Mouse (Mus musculus) forebrain, embryonic 16.5 days (tissue): ENCODE measurements around the gene Abl2. TPM values are rescaled to one million over a fixed set of nuclear protein-coding genes. Genes with fewer than 3 reads are reported as not detected.
"Not testable (repeated sequence)": the region's sequence is repeated elsewhere in the genome, so short reads cannot be mapped to it uniquely, and the experiment has no call there.

Experiments used
- ATAC-seq: fragments of 200-750 bp; cut with Nextera tagmentation; 2 replicates; pipeline ENCODE4 v1.8.0; 2017; ENCODE audit warnings: mild to moderate bottlenecking, moderate library complexity
- H3K27ac ChIP-seq: fragments of 300-500 bp; sonication (generic); 2 replicates; pipeline ENCODE4 v1.5.1; 2014; ENCODE audit warnings: low read length, control low read depth
- H3K27me3 ChIP-seq: fragments of 300-500 bp; sonication (generic); replicated peaks from 2 replicates; pipeline ENCODE4 v1.6.1; 2014; ENCODE audit warnings: low read length; ENCODE audit not compliant: control insufficient read depth, insufficient read depth
- H3K36me3 ChIP-seq: fragments of 300-500 bp; sonication (generic); 2 replicates; pipeline ENCODE4 v1.6.1; 2014; ENCODE audit not compliant: control insufficient read depth, insufficient read depth
- H3K4me1 ChIP-seq: fragments of 300-500 bp; sonication (generic); replicated peaks from 2 replicates; pipeline ENCODE4 v1.6.1; 2014; ENCODE audit warnings: low read length; ENCODE audit not compliant: control insufficient read depth, insufficient read depth
- H3K4me2 ChIP-seq: fragments of 300-500 bp; sonication (generic); 2 replicates; pipeline ENCODE4 v1.6.1; 2014; ENCODE audit warnings: mild to moderate bottlenecking, low read length, control low read depth
- H3K4me3 ChIP-seq: fragments of 300-500 bp; sonication (generic); replicated peaks from 2 replicates; pipeline ENCODE4 v1.5.1; 2014; ENCODE audit warnings: mild to moderate bottlenecking, low read length, control low read depth
- H3K9ac ChIP-seq: fragments of 300-500 bp; sonication (generic); replicated peaks from 2 replicates; pipeline ENCODE4 v1.6.1; 2014; ENCODE audit warnings: low read depth, low read length, control low read depth
- H3K9me3 ChIP-seq: fragments of 300-500 bp; sonication (generic); 2 replicates; pipeline ENCODE4 v1.6.1; 2016; ENCODE audit warnings: low read length; ENCODE audit not compliant: control insufficient read depth
- WGBS: fragments of 180-500 bp; shearing (Covaris S2); extraction: QIAGEN DNeasy Blood & Tissue Kit; methylation state at CpG from one replicate; pipeline ENCODE4 v1.1.7; 2014; 5-methylcytosine and 5-hydroxymethylcytosine counted together
- polyA plus RNA-seq: library from polyadenylated mRNA; unstranded; fragments of >200 nt; fragmentation: Nextera tagmentation; extraction: Ambion mirVana; gene quantifications from 2 replicates; pipeline ENCODE4 v1.2.1, GENCODE M21; 2015

The Abl2 gene
- polyA plus RNA-seq, 1 experiment from 2014 or later, result 7.4 TPM

DNA sequence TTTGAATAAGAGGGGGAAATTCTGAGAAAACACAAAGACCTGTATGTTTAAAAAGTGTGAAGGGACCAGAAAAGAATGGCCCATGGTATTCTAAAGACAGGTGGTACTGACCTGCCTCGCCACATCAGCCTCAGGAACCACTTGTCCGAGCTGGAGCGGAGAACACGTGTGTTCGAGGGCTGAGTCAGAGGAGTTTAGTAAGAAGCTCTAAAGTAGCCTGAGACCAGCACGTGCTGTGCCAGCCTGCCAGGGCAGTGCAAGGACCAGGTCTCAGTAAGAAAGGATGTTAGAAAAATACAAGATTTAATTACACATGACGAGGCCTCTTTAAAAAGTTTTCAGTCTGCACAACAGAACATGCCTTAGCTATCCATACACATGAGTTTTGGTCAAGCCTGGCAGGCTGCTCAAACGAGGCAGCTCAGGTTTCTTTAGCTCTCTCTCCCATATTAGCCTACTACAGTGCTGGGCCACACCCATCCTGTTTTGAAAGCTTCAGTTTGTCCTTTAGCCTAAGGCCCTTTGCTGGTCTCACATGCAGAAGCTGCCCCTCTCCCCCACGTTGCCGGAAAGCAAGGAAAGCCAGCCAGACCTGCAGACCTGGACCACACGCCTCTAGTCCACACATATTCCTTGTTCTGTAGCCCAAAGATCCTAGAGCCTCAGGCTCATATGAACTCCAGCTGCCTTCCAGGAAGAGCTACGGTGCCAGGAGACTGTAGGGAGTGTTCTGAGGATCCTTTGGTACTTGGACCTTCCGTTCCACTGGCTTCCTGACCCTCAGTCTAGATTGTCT is 96.3 kb downstream of the Abl2 start:
- Histone ChIP-seq H3K27ac (no peak overlapping the region), H3K4me3 (no peak overlapping the region), H3K9ac (no peak overlapping the region), H3K36me3 (no peaks in the 10 kb centered on the region), H3K4me2 (no peak overlapping the region), H3K9me3 (no peaks in the 10 kb centered on the region), H3K4me1 (no peaks in the 10 kb centered on the region), H3K27me3 (no peaks in the 10 kb centered on the region)
- WGBS, result 76% methylated on average over 13 of the region's 13 CpGs
- no peak for ATAC-seq

DNA sequence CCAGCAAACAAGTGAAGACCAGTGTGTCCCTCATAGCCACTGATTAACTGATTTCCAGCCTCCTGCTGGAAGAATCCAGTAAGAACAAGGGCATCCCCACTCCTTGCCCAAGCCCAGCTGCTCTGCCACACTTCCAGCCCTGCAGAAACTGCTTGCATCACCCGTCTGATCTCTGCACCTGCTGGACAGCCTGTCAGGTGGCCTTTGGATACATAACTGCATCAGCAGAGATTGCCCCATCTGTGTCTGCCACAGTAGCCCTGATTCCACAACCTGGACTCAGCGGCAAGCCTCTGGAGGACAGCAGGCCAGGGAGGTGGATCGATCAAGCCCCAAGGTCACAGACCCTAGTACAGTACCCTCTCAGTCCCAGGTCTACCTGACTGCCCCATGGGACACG is 98.9 kb downstream of the Abl2 start:
- Histone ChIP-seq H3K9me3 (no peaks in the 10 kb centered on the region), H3K27me3 (no peaks in the 10 kb centered on the region), H3K36me3 (no peaks in the 10 kb centered on the region), H3K9ac (no peak overlapping the region), H3K4me2 (no peak overlapping the region), H3K4me3 (no peak overlapping the region), H3K27ac (no peak overlapping the region), H3K4me1 (no peaks in the 10 kb centered on the region)
- WGBS, result 87% methylated on average over 4 of the region's 4 CpGs
- ATAC-seq, result no peak

- WGBS, result 94% methylated on average over 5 of the region's 5 CpGs
- Histone ChIP-seq H3K36me3 (no peaks in the 10 kb centered on the region), H3K9ac (no peak overlapping the region), H3K27ac (no peak overlapping the region), H3K9me3 (no peaks in the 10 kb centered on the region), H3K4me1 (no peaks in the 10 kb centered on the region), H3K4me2 (no peak overlapping the region), H3K27me3 (no peaks in the 10 kb centered on the region), H3K4me3 (no peak overlapping the region)
- ATAC-seq, result no peak
These were observed 100.1 kb downstream of the Abl2 start for GRCm38 (mm10) chr1:156658676-156659075.

- Histone ChIP-seq H3K9ac (no peak overlapping the region), H3K4me2 (no peak overlapping the region), H3K27me3 (no peaks in the 10 kb centered on the region), H3K27ac (no peak overlapping the region), H3K4me1 (no peaks in the 10 kb centered on the region), H3K36me3 (no peaks in the 10 kb centered on the region), H3K9me3 (no peaks in the 10 kb centered on the region), H3K4me3 (no peak overlapping the region)
- WGBS, result 87% methylated on average over 13 of the region's 13 CpGs
- no peak for ATAC-seq
These were observed 101.5 kb downstream of the Abl2 start for GRCm38 (mm10) chr1:156659906-156660659.

DNA sequence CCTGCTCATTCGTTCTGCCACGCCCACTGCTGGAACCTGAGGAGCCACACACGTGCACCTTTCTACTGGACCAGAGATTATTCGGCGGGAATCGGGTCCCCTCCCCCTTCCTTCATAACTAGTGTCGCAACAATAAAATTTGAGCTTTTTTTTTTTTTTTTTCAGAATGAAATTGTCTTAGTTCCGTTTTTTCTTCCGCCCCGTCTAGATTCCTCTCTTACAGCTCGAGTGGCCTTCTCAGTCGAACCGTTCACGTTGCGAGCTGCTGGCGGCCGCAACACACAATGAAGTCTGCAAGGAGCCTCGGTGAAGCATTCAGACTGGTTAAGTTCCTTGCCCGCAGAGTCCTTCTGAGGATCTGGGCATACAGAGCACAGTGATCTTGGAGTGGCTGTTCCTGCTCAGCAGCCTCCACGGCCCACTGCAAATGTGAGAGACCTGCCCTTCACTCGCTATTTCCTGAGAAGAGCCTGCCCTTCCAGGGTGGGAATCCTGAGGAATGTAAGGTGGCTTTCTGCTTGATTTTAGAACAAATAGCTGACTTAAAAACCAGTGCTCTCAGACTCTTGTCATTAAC is 102.2 kb downstream of the Abl2 start:
- H3K4me1 ChIP-seq, H3K4me2 ChIP-seq, ATAC-seq, H3K4me3 ChIP-seq, H3K9me3 ChIP-seq, H3K27me3 ChIP-seq, H3K27ac ChIP-seq, H3K9ac ChIP-seq, H3K36me3 ChIP-seq: not testable (repeated sequence)
- WGBS, result 68% methylated on average over 18 of the region's 21 CpGs

GRCm38 (mm10) chr1:156665777-156666176 is 107.2 kb downstream of the Abl2 start:
- H3K9me3 ChIP-seq, result no peaks in the 10 kb centered on the region
- ATAC-seq, result no peak
- WGBS, result 91% methylated on average over 8 of the region's 8 CpGs
- no peak overlapping the region for H3K4me2 ChIP-seq
- H3K27me3 ChIP-seq, result no peaks in the 10 kb centered on the region
- no peaks in the 10 kb centered on the region for H3K36me3 ChIP-seq
- H3K4me1 ChIP-seq, result no peaks in the 10 kb centered on the region
- H3K27ac ChIP-seq, result no peak overlapping the region
- H3K4me3 ChIP-seq, result no peak overlapping the region
- no peak overlapping the region for H3K9ac ChIP-seq

DNA sequence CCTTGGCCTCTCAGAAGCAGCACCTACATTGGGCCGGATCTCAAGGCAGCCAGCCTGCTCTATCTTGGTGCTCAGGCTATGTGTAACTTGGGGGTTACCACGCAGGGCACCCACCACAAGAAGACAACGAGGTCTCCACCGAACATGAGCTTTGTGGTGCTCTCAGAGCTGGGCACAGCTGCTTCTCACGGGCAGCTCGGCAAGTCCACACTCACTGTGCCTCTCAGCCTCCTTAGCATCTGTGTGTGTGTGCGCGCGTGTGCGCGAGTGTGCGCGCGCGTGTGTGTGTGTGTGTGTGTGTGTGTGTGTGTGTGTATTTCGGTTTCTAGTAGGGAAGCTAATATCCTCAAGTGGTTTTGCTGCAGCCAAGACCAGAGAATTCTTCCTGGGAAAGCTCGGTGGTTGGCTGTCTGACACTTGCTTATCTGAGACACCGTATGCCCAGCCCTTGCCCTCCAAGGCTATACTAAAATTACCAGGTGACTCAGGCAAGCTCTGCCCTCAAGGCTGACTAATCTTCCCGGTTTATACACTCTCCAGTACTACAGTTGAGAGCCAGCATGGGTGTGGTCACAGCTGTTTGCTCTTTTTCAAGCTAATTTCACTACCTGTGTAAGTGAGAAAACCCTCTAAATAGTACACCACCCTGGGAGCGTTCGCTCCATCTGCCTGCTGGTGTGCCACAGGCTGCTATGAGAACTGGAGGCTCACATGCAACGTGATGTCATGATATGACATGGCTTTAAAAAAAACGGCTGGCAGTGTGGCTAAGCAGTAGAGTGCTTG is 108.7 kb downstream of the Abl2 start:
- no peak overlapping the region for H3K4me3 ChIP-seq
- 89% methylated on average over 23 of the region's 23 CpGs for WGBS
- H3K9me3 ChIP-seq, result no peaks in the 10 kb centered on the region
- no peaks in the 10 kb centered on the region for H3K4me1 ChIP-seq
- H3K9ac ChIP-seq, result no peak overlapping the region
- no peak overlapping the region for H3K27ac ChIP-seq
- no peaks in the 10 kb centered on the region for H3K27me3 ChIP-seq
- H3K36me3 ChIP-seq, result no peaks in the 10 kb centered on the region
- ATAC-seq, result no peak
- H3K4me2 ChIP-seq, result no peak overlapping the region

DNA sequence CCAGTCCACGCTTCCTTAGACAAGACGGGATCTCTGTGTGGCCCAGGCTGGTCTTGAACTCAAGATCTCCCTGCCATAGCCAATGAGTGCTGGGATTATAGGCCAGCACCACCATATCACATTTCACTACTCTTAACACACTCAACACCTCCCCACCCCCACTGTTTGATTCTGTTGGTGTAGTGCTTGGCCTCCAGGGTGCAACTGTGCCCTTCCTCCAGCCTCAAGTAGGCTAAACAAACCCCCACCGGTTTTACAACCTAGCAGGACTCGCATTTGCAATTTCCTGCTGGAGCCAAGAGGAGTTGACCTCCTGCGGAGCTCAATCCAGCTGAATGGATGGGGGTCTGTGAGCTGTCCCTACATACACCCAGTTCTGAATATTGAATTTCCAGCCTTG is 110.0 kb downstream of the Abl2 start:
- H3K36me3 ChIP-seq, result no peaks in the 10 kb centered on the region
- no peak overlapping the region for H3K4me3 ChIP-seq
- no peak overlapping the region for H3K27ac ChIP-seq
- no peak for ATAC-seq
- no peaks in the 10 kb centered on the region for H3K9me3 ChIP-seq
- H3K9ac ChIP-seq, result no peak overlapping the region
- H3K27me3 ChIP-seq, result no peaks in the 10 kb centered on the region
- no peaks in the 10 kb centered on the region for H3K4me1 ChIP-seq
- 47% methylated on average over 5 of the region's 5 CpGs for WGBS
- H3K4me2 ChIP-seq, result no peak overlapping the region
